Mouse (Mus musculus) cerebellum, adult 2 months (tissue): Measurements from ENCODE around the gene Ctsg.

Source experiments
- CTCF ChIP-seq: fragments of 200-500 bp; IDR thresholded peaks from 2 replicates; pipeline ENCODE4 v1.5.1; 2011; ENCODE audit warnings: low read depth, mild to moderate bottlenecking, control low read depth, low read length, moderate library complexity, borderline replicate concordance; ENCODE audit not compliant: insufficient read depth
- POLR2A ChIP-seq: fragments of 200-500 bp; IDR thresholded peaks from 2 replicates; pipeline ENCODE4 v1.6.1; 2011; ENCODE audit warnings: low read length, control low read depth, borderline replicate concordance; ENCODE audit not compliant: insufficient read depth

GRCm38 (mm10) chr14:56098940-56099339 lies 3.4 kb downstream of the Ctsg start:
- TF ChIP-seq CTCF (peak; percentile 18; the same call in 1 of the 2 replicates), POLR2A (no peak)
